Mouse (Mus musculus): Measurements from ENCODE around the gene Ssr2. TPM values are rescaled to one million over a fixed set of nuclear protein-coding genes. Genes with fewer than 3 reads are reported as not detected.

Ssr2 gene
- total and polyA plus RNA-seq, 3 experiments: 346 to 377 (median 364) TPM

GRCm38 (mm10) chr3:88536103-88536930 is 39.4 kb upstream of the Ssr2 start:
- Histone ChIP-seq H3K9ac (ENCODE audit: insufficient read depth, low read depth) (no peak overlapping the region), H3K79me2 (replicated peaks; ENCODE audit: control insufficient read depth, extremely low read depth, insufficient read depth, poor library complexity, severe bottlenecking) (no peaks in the 10 kb centered on the region), H3K4me1 (ENCODE audit: control insufficient read depth in 1 of 2, insufficient read depth in 2 of 2) (peaks cover 4 to 23% of the 10 kb centered on the region in 2 experiments), H3K4me3 (replicated peaks in 1 of 3; ENCODE audit: low read depth in 2 of 3, low read length in 2 of 3, poor library complexity in 1 of 3) (no peak overlapping the region), H3K36me3 (replicated peaks in 1 of 2; ENCODE audit: control insufficient read depth in 1 of 2, insufficient read depth in 1 of 2, low read length in 1 of 2) (peaks cover 13 to 26% of the 10 kb centered on the region in 2 experiments), H3K4me2 (ENCODE audit: insufficient read depth, low read depth, poor library complexity, severe bottlenecking) (no peak overlapping the region), H3K27ac (ENCODE audit: insufficient read depth, low read depth) (no peak overlapping the region), H3K27me3 (replicated peaks) (peaks cover 9% of the 10 kb centered on the region), H3K9me3 (replicated peaks; ENCODE audit: low read length) (no peaks in the 10 kb centered on the region)
- TF ChIP-seq NRF1 (IDR thresholded peaks at IDR 0.05; ENCODE audit: low read depth, low read length) (no peak), ELF1 (IDR thresholded peaks at IDR 0.05; ENCODE audit: low read depth, low read length) (no peak), PAX5 (IDR thresholded peaks at IDR 0.05; ENCODE audit: low read length) (no peak), JUND (conservative IDR thresholded peaks at IDR 0.05; ENCODE audit: low read depth, low read length) (no peak), ZC3H11A (IDR thresholded peaks at IDR 0.05; ENCODE audit: low read depth, low read length) (no peak), JUN (IDR thresholded peaks at IDR 0.05; ENCODE audit: insufficient read depth, low read depth, low read length) (no peak), CTCF (conservative IDR thresholded peaks at IDR 0.05 in 1 of 2, IDR thresholded peaks at IDR 0.05 in 1 of 2; ENCODE audit: low read depth in 2 of 2, low read length in 2 of 2) (no peak), POLR2AphosphoS2 (IDR thresholded peaks at IDR 0.05; ENCODE audit: low read depth, low read length) (no peak), MAX (IDR thresholded peaks at IDR 0.05; ENCODE audit: low read length) (no peak)
- no peak for DNase-seq (ENCODE audit: extremely low read depth)
- dilution Hi-C loops (cut with MboI; ENCODE audit: extremely low pct_ligation_motif_present, extremely low pct_unique_long_range_greater_than_20kb, low sequenced_read_pairs): no loop called here
- in situ Hi-C loops (cut with MboI; ENCODE audit: low pct_ligation_motif_present, low pct_unique_long_range_greater_than_20kb, low sequenced_read_pairs): no loop called here

- dilution Hi-C loops (cut with MboI; ENCODE audit: extremely low pct_ligation_motif_present, extremely low pct_unique_long_range_greater_than_20kb, low sequenced_read_pairs): no loop called here
- no peaks in the 10 kb centered on the region for H3K79me2 ChIP-seq (replicated peaks; ENCODE audit: control insufficient read depth, extremely low read depth, insufficient read depth, poor library complexity, severe bottlenecking)
- H3K27ac ChIP-seq (ENCODE audit: insufficient read depth, low read depth): no peak overlapping the region
- no peak for DNase-seq (ENCODE audit: extremely low read depth)
- peaks cover 13 to 32% of the 10 kb centered on the region in 2 experiments for H3K36me3 ChIP-seq (replicated peaks in 1 of 2; ENCODE audit: control insufficient read depth in 1 of 2, insufficient read depth in 1 of 2, low read length in 1 of 2)
- no peak overlapping the region for H3K4me3 ChIP-seq (replicated peaks in 1 of 3; ENCODE audit: low read depth in 2 of 3, low read length in 2 of 3, poor library complexity in 1 of 3)
- H3K9ac ChIP-seq (ENCODE audit: insufficient read depth, low read depth): no peak overlapping the region
- peaks cover 4 to 25% of the 10 kb centered on the region in 2 experiments for H3K4me1 ChIP-seq (ENCODE audit: control insufficient read depth in 1 of 2, insufficient read depth in 2 of 2)
- TF ChIP-seq NRF1 (IDR thresholded peaks at IDR 0.05; ENCODE audit: low read depth, low read length): no peak
- no peak for TF ChIP-seq MXI1 (IDR thresholded peaks at IDR 0.05; ENCODE audit: low read depth, low read length)
- no peak for TF ChIP-seq EP300 (IDR thresholded peaks at IDR 0.05; ENCODE audit: low read length)
- TF ChIP-seq MAZ (IDR thresholded peaks at IDR 0.05; ENCODE audit: low read depth, low read length): no peak
- no peak for TF ChIP-seq GABPA (IDR thresholded peaks at IDR 0.05; ENCODE audit: insufficient replicate concordance, low read depth, low read length)
- no peak for TF ChIP-seq MEF2A (IDR thresholded peaks at IDR 0.05; ENCODE audit: borderline replicate concordance, low read depth, low read length)
- TF ChIP-seq ZKSCAN1 (IDR thresholded peaks at IDR 0.05; ENCODE audit: borderline replicate concordance, low read depth, low read length): no peak
- TF ChIP-seq CHD2 (IDR thresholded peaks at IDR 0.05; ENCODE audit: low read length): no peak
- TF ChIP-seq IRF4 (IDR thresholded peaks at IDR 0.05; ENCODE audit: low read depth, low read length): no peak
- no peak for TF ChIP-seq MAX (IDR thresholded peaks at IDR 0.05; ENCODE audit: low read length)
- no peak for TF ChIP-seq RAD21 (IDR thresholded peaks at IDR 0.05; ENCODE audit: low read depth, low read length)
- TF ChIP-seq NELFE (IDR thresholded peaks at IDR 0.05; ENCODE audit: low read depth, low read length): no peak
- no peak for TF ChIP-seq ZNF384 (IDR thresholded peaks at IDR 0.05; ENCODE audit: low read depth, low read length)
- no peak for TF ChIP-seq ZC3H11A (IDR thresholded peaks at IDR 0.05; ENCODE audit: low read depth, low read length)
- no peak for TF ChIP-seq E2F4 (IDR thresholded peaks at IDR 0.05; ENCODE audit: insufficient replicate concordance, low read depth, low read length)
- no peak for TF ChIP-seq USF2 (conservative IDR thresholded peaks at IDR 0.05; ENCODE audit: low read depth, low read length)
- no peak for TF ChIP-seq HCFC1 (IDR thresholded peaks at IDR 0.05; ENCODE audit: low read depth, low read length)
- H3K9me3 ChIP-seq (replicated peaks; ENCODE audit: low read length): no peaks in the 10 kb centered on the region
- no peak overlapping the region for H3K4me2 ChIP-seq (ENCODE audit: insufficient read depth, low read depth, poor library complexity, severe bottlenecking)
- in situ Hi-C loops (cut with MboI; ENCODE audit: low pct_ligation_motif_present, low pct_unique_long_range_greater_than_20kb, low sequenced_read_pairs): no loop called here
- peaks cover 9% of the 10 kb centered on the region for H3K27me3 ChIP-seq (replicated peaks)
These were observed 38.5 kb upstream of the Ssr2 start for GRCm38 (mm10) chr3:88537146-88537545.

All from CH12.LX (cell line).